Mouse (Mus musculus) neural tube, embryonic 10.5 days (tissue): Measurements from ENCODE around the gene Rhot2.

Source experiments
- DNase-seq: peaks from one replicate; pipeline ENCODE4 v3.0.0-alpha.2; 2017; ENCODE audit warnings: low spot score; ENCODE audit errors: extremely low spot score

The Rhot2 gene

GRCm38 (mm10) chr17:25801029-25801428 lies 43.6 kb downstream of the Rhot2 start:
- DNase-seq = peak; percentile 65

GRCm38 (mm10) chr17:25796951-25797369 lies 47.7 kb downstream of the Rhot2 start, which contains the start of gene Metrn:
TSS of gene Metrn (minus strand) at chr17:25797136.
- peak; percentile 93 for DNase-seq

GRCm38 (mm10) chr17:25796211-25796771 lies 48.4 kb downstream of the Rhot2 start:
- DNase-seq = peak; percentile 55

GRCm38 (mm10) chr17:25795609-25796092 lies 49.0 kb downstream of the Rhot2 start, which contains the start of gene AC134908.4:
TSS of gene AC134908.4 (minus strand) at chr17:25795659.
- peak; percentile 88 for DNase-seq

GRCm38 (mm10) chr17:25794998-25795397 lies 49.7 kb downstream of the Rhot2 start:
- no peak for DNase-seq

- peak; percentile 49 for DNase-seq
Measured at GRCm38 (mm10) chr17:25794197-25794596, 50.5 kb downstream of the Rhot2 start.

GRCm38 (mm10) chr17:25792615-25793014 lies 52.0 kb downstream of the Rhot2 start, which contains the start of gene Fam173a:
TSS of gene Fam173a (minus strand) at chr17:25792901.
- DNase-seq = peak; percentile 74

GRCm38 (mm10) chr17:25791843-25792527 lies 52.7 kb downstream of the Rhot2 start:
- DNase-seq = peak; percentile 89

GRCm38 (mm10) chr17:25791320-25791842 lies 53.3 kb downstream of the Rhot2 start:
- peak; percentile 35 for DNase-seq
